Mouse (Mus musculus) kidney, adult 2 months (tissue): ENCODE measurements around the gene Sytl1. TPM values are rescaled to one million over a fixed set of nuclear protein-coding genes. Genes with fewer than 3 reads are reported as not detected.

Experiments used
- DNase-seq: peaks from one replicate; pipeline ENCODE4 v3.0.0; 2021
- H3K27ac ChIP-seq: fragments of 200-500 bp; 2 replicates; pipeline ENCODE4 v1.5.1; 2012; ENCODE audit warnings: low read depth, low read length, control low read depth, inconsistent platforms; ENCODE audit not compliant: insufficient read depth
- H3K27me3 ChIP-seq: fragments of 200-500 bp; replicated peaks from 2 replicates; pipeline ENCODE4 v1.6.1; 2012; ENCODE audit warnings: mild to moderate bottlenecking, moderate library complexity, low read length, inconsistent platforms; ENCODE audit not compliant: control insufficient read depth, insufficient read depth
- H3K36me3 ChIP-seq: fragments of 200-500 bp; 2 replicates; pipeline ENCODE4 v1.6.1; 2012; ENCODE audit warnings: mild to moderate bottlenecking, moderate library complexity, low read length, inconsistent platforms; ENCODE audit not compliant: control insufficient read depth, insufficient read depth
- H3K4me1 ChIP-seq: fragments of 200-500 bp; 2 replicates; pipeline ENCODE4 v1.6.1; 2011; ENCODE audit warnings: low read length; ENCODE audit not compliant: control insufficient read depth, insufficient read depth
- H3K4me3 ChIP-seq: fragments of 200-500 bp; 2 replicates; pipeline ENCODE4 v1.5.1; 2011; ENCODE audit warnings: mild to moderate bottlenecking, low read depth, low read length, control low read depth; ENCODE audit not compliant: insufficient read depth
- CTCF ChIP-seq: fragments of 200-500 bp; conservative IDR thresholded peaks from 2 replicates; pipeline ENCODE4 v1.5.1; 2011; ENCODE audit warnings: low read depth, mild to moderate bottlenecking, control low read depth, low read length, moderate library complexity, mixed read lengths; ENCODE audit not compliant: insufficient read depth, insufficient read length
- POLR2A ChIP-seq: fragments of 200-500 bp; IDR thresholded peaks from one replicate; pipeline ENCODE4 v1.6.1; 2011; ENCODE audit warnings: low read depth, low read length, control low read depth
- WGBS: fragments of 180-500 bp; shearing (Covaris S2); methylation state at CpG from one replicate; pipeline ENCODE4 v1.1.7; 2018; 5-methylcytosine and 5-hydroxymethylcytosine counted together
- polyA plus RNA-seq: library from polyadenylated mRNA; depleted of rRNA; stranded (reverse); fragments of >200 nt; gene quantifications from 2 replicates; pipeline ENCODE4 v1.2.3, GENCODE M21; 2012

Sytl1 gene
- polyA plus RNA-seq, 1 experiment, result 5.9 TPM

- H3K27ac ChIP-seq, result no peak overlapping the region
- no peaks in the 10 kb centered on the region for H3K27me3 ChIP-seq
- peak; percentile 61 for DNase-seq
- H3K36me3 ChIP-seq, result no peaks in the 10 kb centered on the region
- H3K4me3 ChIP-seq, result peak overlapping the region; percentile 21; the same call in 1 of the 2 replicates
- no peak for TF ChIP-seq POLR2A
- peaks cover 2% of the 10 kb centered on the region; the same call in 1 of the 2 replicates for H3K4me1 ChIP-seq
- WGBS, result 39% methylated on average over 15 of the region's 15 CpGs
Observed at GRCm38 (mm10) chr4:133247072-133247471, 15.8 kb downstream of the Sytl1 start.

- Histone ChIP-seq H3K36me3 (no peaks in the 10 kb centered on the region), H3K27ac (no peak overlapping the region), H3K4me3 (no peak overlapping the region), H3K4me1 (peaks cover 2% of the 10 kb centered on the region; the same call in 1 of the 2 replicates), H3K27me3 (no peaks in the 10 kb centered on the region)
- DNase-seq, result no peak
- WGBS, result 73% methylated on average over 1 of the region's 1 CpGs
- TF ChIP-seq CTCF (no peak), POLR2A (no peak)
Observed at GRCm38 (mm10) chr4:133244289-133244688, 18.6 kb downstream of the Sytl1 start.

- 49% methylated on average over 13 of the region's 13 CpGs for WGBS
- H3K27me3 ChIP-seq, result no peaks in the 10 kb centered on the region
- H3K4me1 ChIP-seq, result peaks cover 2% of the 10 kb centered on the region; the same call in 1 of the 2 replicates
- H3K36me3 ChIP-seq, result no peaks in the 10 kb centered on the region
- peak; percentile 55 for DNase-seq
- peak overlapping the region; percentile 9; the same call in 1 of the 2 replicates for H3K4me3 ChIP-seq
- no peak overlapping the region for H3K27ac ChIP-seq
- no peak for TF ChIP-seq POLR2A
- TF ChIP-seq CTCF, result no peak
Observed at GRCm38 (mm10) chr4:133243538-133243937, 19.4 kb downstream of the Sytl1 start.

- no peak for DNase-seq
- H3K4me3 ChIP-seq, result no peak overlapping the region
- WGBS, result 75% methylated on average over 9 of the region's 9 CpGs
- peaks cover 2% of the 10 kb centered on the region; the same call in 1 of the 2 replicates for H3K4me1 ChIP-seq
- TF ChIP-seq POLR2A, result no peak
- TF ChIP-seq CTCF, result no peak
- no peaks in the 10 kb centered on the region for H3K36me3 ChIP-seq
- no peaks in the 10 kb centered on the region for H3K27me3 ChIP-seq
- no peak overlapping the region; the same call in 1 of the 2 replicates for H3K27ac ChIP-seq
Observed at GRCm38 (mm10) chr4:133242710-133243109, 20.2 kb downstream of the Sytl1 start.

- H3K4me3 ChIP-seq, result peak overlapping the region; percentile 27; the same call in 1 of the 2 replicates
- no peak for DNase-seq
- no peaks in the 10 kb centered on the region for H3K27me3 ChIP-seq
- WGBS, result 29% methylated on average over 11 of the region's 11 CpGs
- H3K27ac ChIP-seq, result peak overlapping the region; percentile 29
- peaks cover 2% of the 10 kb centered on the region; the same call in 1 of the 2 replicates for H3K4me1 ChIP-seq
- H3K36me3 ChIP-seq, result no peaks in the 10 kb centered on the region
- no peak for TF ChIP-seq POLR2A
- no peak for TF ChIP-seq CTCF
Observed at GRCm38 (mm10) chr4:133241910-133242309, 21.0 kb downstream of the Sytl1 start.

GRCm38 (mm10) chr4:133240934-133241908, 21.7 kb downstream of the Sytl1 start:
- H3K36me3 ChIP-seq, result no peaks in the 10 kb centered on the region
- peak; percentile 75 for TF ChIP-seq POLR2A
- 0 out of 2 replicates have a peak, but pooled peaks have one; percentile 1 for TF ChIP-seq CTCF
- WGBS, result under 1% methylated on average over 78 of the region's 78 CpGs
- H3K4me1 ChIP-seq, result peaks cover 2% of the 10 kb centered on the region; the same call in 1 of the 2 replicates
- DNase-seq, result peak; percentile 94
- no peaks in the 10 kb centered on the region for H3K27me3 ChIP-seq
- peak overlapping the region; percentile 70 for H3K27ac ChIP-seq
- peak overlapping the region; percentile 70 for H3K4me3 ChIP-seq

GRCm38 (mm10) chr4:133240490-133240921, 22.4 kb downstream of the Sytl1 start, which contains the start of gene Map3k6:
Gene Map3k6 (plus strand): TSS chr4:133240818.
- H3K4me1 ChIP-seq, result peaks cover 2% of the 10 kb centered on the region; the same call in 1 of the 2 replicates
- no peaks in the 10 kb centered on the region for H3K27me3 ChIP-seq
- peak; percentile 94 for DNase-seq
- H3K27ac ChIP-seq, result peak within 1 kb of the TSS; percentile 70
- H3K36me3 ChIP-seq, result no peaks in the 10 kb centered on the region
- TF ChIP-seq POLR2A, result peak; percentile 84
- no peak for TF ChIP-seq CTCF
- WGBS, result 10% methylated on average over 16 of the region's 16 CpGs
- peak within 1 kb of the TSS; percentile 70 for H3K4me3 ChIP-seq
